Mouse (Mus musculus): ENCODE results near the gene Pi4kb. TPM values are rescaled to one million over a fixed set of nuclear protein-coding genes. Genes with fewer than 3 reads are reported as not detected.

The Pi4kb gene
- polyA plus RNA-seq, 2 experiments: 30.4 to 54.7 TPM

DNA sequence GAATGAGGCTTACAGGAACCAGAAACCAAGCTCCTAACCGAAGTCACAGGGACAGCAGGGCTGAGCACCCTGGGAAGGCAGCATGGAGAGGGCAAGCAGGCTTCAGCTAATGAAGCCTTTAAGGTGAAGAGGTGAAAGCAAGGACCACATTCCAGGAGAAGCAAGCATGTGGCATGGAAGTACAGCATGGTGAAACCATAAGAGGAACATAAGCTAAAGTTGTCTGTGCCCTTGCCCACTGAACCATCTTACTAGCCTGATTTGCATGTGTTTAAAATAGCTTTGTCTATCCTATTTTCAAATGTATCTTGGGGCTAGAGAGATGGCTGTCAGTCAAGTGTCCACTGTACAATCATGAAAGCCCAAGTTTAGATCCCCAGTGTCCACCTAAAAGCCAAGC is 8.7 kb upstream of the Pi4kb start:
- Histone ChIP-seq H3K9ac (ENCODE audit: low read depth, low read length, severe bottlenecking) (no peak overlapping the region), H3K4me1 (ENCODE audit: control insufficient read depth, insufficient read depth, low read length) (no peaks in the 10 kb centered on the region), H3K9me3 (ENCODE audit: control insufficient read depth, low read length) (no peaks in the 10 kb centered on the region), H3K27ac (replicated peaks; ENCODE audit: low read depth, low read length) (no peak overlapping the region), H3K4me3 (replicated peaks; ENCODE audit: low read length) (no peak overlapping the region), H3K4me2 (replicated peaks; ENCODE audit: low read depth, low read length, severe bottlenecking) (no peak overlapping the region), H3K27me3 (ENCODE audit: control insufficient read depth, insufficient read depth, low read length) (no peaks in the 10 kb centered on the region), H3K36me3 (ENCODE audit: control insufficient read depth, insufficient read depth, low read length) (no peaks in the 10 kb centered on the region)
- no peak for TF ChIP-seq POLR2A (IDR thresholded peaks at IDR 0.05; ENCODE audit: borderline replicate concordance, extremely low read depth, insufficient read depth, insufficient read length)
- 64% methylated on average over 1 of the region's 1 CpGs for WGBS
- DNase-seq (ENCODE audit: low spot score) (no peak), ATAC-seq (ENCODE audit: low FRiP score, low read depth) (no peak)

GRCm38 (mm10) chr3:94972552-94972951 is 2.0 kb upstream of the Pi4kb start:
- H3K4me1 ChIP-seq (ENCODE audit: control insufficient read depth, insufficient read depth, low read length): peaks cover 11% of the 10 kb centered on the region

DNA sequence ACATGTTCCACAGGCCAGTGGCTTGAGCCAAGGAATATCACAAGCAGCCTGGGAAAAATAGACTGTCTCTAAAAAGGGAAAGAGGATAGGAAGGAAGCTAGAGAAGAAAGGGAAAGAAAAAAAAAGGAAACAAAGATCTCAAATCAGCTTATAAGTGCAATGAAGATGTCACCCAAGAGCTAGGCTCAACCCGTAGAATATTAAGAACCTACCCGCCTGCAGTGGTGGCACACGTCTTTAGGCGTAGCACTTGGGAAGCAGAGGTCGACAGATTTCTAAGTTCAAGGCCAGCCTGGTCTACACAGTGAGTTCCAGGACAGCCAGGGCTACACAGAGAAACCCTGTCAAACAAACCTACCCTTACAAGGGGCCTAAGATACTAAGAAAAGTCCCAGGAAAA is 911 bp upstream of the Pi4kb start:
- DNase-seq (ENCODE audit: low spot score): no peak
- ATAC-seq (ENCODE audit: low FRiP score, low read depth): no peak
- Histone ChIP-seq H3K27me3 (ENCODE audit: control insufficient read depth, insufficient read depth, low read length) (no peaks in the 10 kb centered on the region), H3K9me3 (ENCODE audit: control insufficient read depth, low read length) (no peaks in the 10 kb centered on the region), H3K4me3 (replicated peaks; ENCODE audit: low read length) (peak overlapping the region; percentile 93; the same call in 1 of the 2 replicates), H3K36me3 (ENCODE audit: control insufficient read depth, insufficient read depth, low read length) (peaks cover 9% of the 10 kb centered on the region), H3K27ac (replicated peaks; ENCODE audit: low read depth, low read length) (no peak overlapping the region), H3K4me2 (replicated peaks; ENCODE audit: low read depth, low read length, severe bottlenecking) (peak overlapping the region; percentile 76; the same call in 1 of the 2 replicates), H3K4me1 (ENCODE audit: control insufficient read depth, insufficient read depth, low read length) (peaks cover 11% of the 10 kb centered on the region), H3K9ac (ENCODE audit: low read depth, low read length, severe bottlenecking) (no peak overlapping the region)
- WGBS: 91% methylated on average over 5 of the region's 5 CpGs
- TF ChIP-seq POLR2A (IDR thresholded peaks at IDR 0.05; ENCODE audit: borderline replicate concordance, extremely low read depth, insufficient read depth, insufficient read length): no peak

More at GRCm38 (mm10) chr3:94972552-94972951, 2.0 kb upstream of the Pi4kb start:
- Histone ChIP-seq H3K9ac (ENCODE audit: low read depth, low read length, severe bottlenecking) (no peak overlapping the region), H3K27me3 (ENCODE audit: control insufficient read depth, insufficient read depth, low read length) (no peaks in the 10 kb centered on the region), H3K27ac (replicated peaks; ENCODE audit: low read depth, low read length) (no peak overlapping the region), H3K36me3 (ENCODE audit: control insufficient read depth, insufficient read depth, low read length) (peaks cover 8% of the 10 kb centered on the region), H3K4me3 (replicated peaks; ENCODE audit: low read length) (no peak overlapping the region), H3K9me3 (ENCODE audit: control insufficient read depth, low read length) (no peaks in the 10 kb centered on the region), H3K4me2 (replicated peaks; ENCODE audit: low read depth, low read length, severe bottlenecking) (no peak overlapping the region)
- DNase-seq (ENCODE audit: low spot score) (no peak), ATAC-seq (ENCODE audit: low FRiP score, low read depth) (no peak)
- 85% methylated on average over 3 of the region's 3 CpGs for WGBS
- TF ChIP-seq POLR2A (IDR thresholded peaks at IDR 0.05; ENCODE audit: borderline replicate concordance, extremely low read depth, insufficient read depth, insufficient read length): no peak

DNA sequence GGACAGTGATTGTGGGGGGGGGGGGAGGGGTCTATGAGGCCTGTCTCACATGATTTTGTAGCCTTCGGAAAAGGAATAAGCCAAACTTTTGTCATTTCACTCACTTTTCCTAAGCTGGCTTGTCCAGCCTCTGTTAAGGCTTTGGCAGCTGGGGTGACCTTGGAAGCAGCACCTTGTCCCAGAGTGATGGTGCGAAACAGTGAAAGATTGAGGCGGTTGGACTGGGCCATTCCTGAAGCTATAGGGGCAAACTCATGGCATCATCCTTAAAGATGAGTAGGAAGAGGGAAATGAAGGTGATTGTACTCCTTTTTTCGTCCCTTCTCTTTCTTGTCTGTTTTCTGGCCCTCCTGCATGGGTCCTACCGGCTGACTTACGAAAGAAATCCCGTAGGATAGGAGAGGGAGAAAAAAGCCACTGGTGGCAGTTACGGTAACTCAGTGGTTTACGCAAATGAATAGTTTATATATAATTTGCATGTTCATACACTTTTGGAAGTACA is 454 bp upstream of the Pi4kb start:
- peak overlapping the region; percentile 93 for H3K4me3 ChIP-seq (replicated peaks; ENCODE audit: low read length)
- H3K9me3 ChIP-seq (ENCODE audit: control insufficient read depth, low read length): no peaks in the 10 kb centered on the region
- H3K9ac ChIP-seq (ENCODE audit: low read depth, low read length, severe bottlenecking): peak overlapping the region; percentile 90
- no peak for TF ChIP-seq POLR2A (IDR thresholded peaks at IDR 0.05; ENCODE audit: borderline replicate concordance, extremely low read depth, insufficient read depth, insufficient read length)
- H3K27me3 ChIP-seq (ENCODE audit: control insufficient read depth, insufficient read depth, low read length): no peaks in the 10 kb centered on the region
- peaks cover 11% of the 10 kb centered on the region for H3K4me1 ChIP-seq (ENCODE audit: control insufficient read depth, insufficient read depth, low read length)
- 20% methylated on average over 9 of the region's 9 CpGs for whole genome bisulfite sequencing
- H3K36me3 ChIP-seq (ENCODE audit: control insufficient read depth, insufficient read depth, low read length): peaks cover 9% of the 10 kb centered on the region
- no peak overlapping the region for H3K27ac ChIP-seq (replicated peaks; ENCODE audit: low read depth, low read length)
- DNase-seq (ENCODE audit: low spot score) (no peak), ATAC-seq (ENCODE audit: low FRiP score, low read depth) (no peak)
- peak overlapping the region; percentile 76 for H3K4me2 ChIP-seq (replicated peaks; ENCODE audit: low read depth, low read length, severe bottlenecking)

DNA sequence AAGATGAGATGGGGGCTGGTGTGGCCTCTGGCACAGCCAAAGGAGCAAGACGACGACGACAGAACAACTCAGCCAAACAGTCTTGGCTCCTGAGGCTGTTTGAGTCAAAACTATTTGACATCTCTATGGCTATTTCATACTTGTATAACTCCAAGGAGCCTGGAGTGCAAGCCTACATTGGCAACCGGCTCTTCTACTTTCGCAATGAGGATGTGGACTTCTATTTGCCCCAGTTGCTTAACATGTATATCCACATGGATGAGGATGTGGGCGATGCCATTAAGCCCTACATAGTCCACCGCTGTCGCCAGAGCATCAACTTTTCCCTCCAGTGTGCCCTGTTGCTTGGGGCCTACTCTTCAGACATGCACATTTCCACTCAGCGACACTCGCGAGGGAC is 9.8 kb downstream of the Pi4kb start:
- no peak for TF ChIP-seq POLR2A (IDR thresholded peaks at IDR 0.05; ENCODE audit: borderline replicate concordance, extremely low read depth, insufficient read depth, insufficient read length)
- Histone ChIP-seq H3K4me2 (replicated peaks; ENCODE audit: low read depth, low read length, severe bottlenecking) (no peak overlapping the region), H3K4me1 (ENCODE audit: control insufficient read depth, insufficient read depth, low read length) (peaks cover 9% of the 10 kb centered on the region), H3K9me3 (ENCODE audit: control insufficient read depth, low read length) (no peaks in the 10 kb centered on the region), H3K9ac (ENCODE audit: low read depth, low read length, severe bottlenecking) (no peak overlapping the region), H3K27ac (replicated peaks; ENCODE audit: low read depth, low read length) (no peak overlapping the region), H3K4me3 (replicated peaks; ENCODE audit: low read length) (no peak overlapping the region), H3K36me3 (ENCODE audit: control insufficient read depth, insufficient read depth, low read length) (peaks cover 50% of the 10 kb centered on the region), H3K27me3 (ENCODE audit: control insufficient read depth, insufficient read depth, low read length) (no peaks in the 10 kb centered on the region)
- no peak for ATAC-seq (ENCODE audit: low FRiP score, low read depth)
- 91% methylated on average over 11 of the region's 11 CpGs for WGBS
- no peak for DNase-seq (ENCODE audit: low spot score)

DNA sequence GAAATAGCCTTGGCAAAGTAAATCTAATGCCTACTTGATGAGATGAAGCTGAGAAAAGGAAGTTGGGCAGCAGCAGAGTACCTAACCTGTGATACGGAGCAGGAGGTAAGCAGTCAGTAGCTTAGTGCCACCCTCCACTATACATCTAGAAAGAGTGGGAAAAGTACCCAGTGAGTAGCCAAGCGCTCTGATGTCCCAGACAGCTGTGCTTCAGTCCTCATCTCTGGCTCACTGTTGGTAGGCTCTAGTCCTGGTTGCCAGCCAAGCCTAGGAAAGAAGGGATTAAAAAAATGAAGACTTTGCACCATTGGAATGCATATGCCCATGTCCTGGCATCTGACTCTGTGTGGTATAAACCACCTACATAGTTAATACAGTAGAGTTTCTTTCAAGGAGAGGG is 11.0 kb downstream of the Pi4kb start:
- 90% methylated on average over 2 of the region's 2 CpGs for WGBS
- H3K9ac ChIP-seq (ENCODE audit: low read depth, low read length, severe bottlenecking): no peak overlapping the region
- no peaks in the 10 kb centered on the region for H3K27me3 ChIP-seq (ENCODE audit: control insufficient read depth, insufficient read depth, low read length)
- ATAC-seq (ENCODE audit: low FRiP score, low read depth) (no peak), DNase-seq (ENCODE audit: low spot score) (no peak)
- no peaks in the 10 kb centered on the region for H3K9me3 ChIP-seq (ENCODE audit: control insufficient read depth, low read length)
- H3K4me1 ChIP-seq (ENCODE audit: control insufficient read depth, insufficient read depth, low read length): peaks cover 15% of the 10 kb centered on the region
- H3K27ac ChIP-seq (replicated peaks; ENCODE audit: low read depth, low read length): no peak overlapping the region
- H3K4me3 ChIP-seq (replicated peaks; ENCODE audit: low read length): no peak overlapping the region
- no peak for TF ChIP-seq POLR2A (IDR thresholded peaks at IDR 0.05; ENCODE audit: borderline replicate concordance, extremely low read depth, insufficient read depth, insufficient read length)
- peaks cover 50% of the 10 kb centered on the region for H3K36me3 ChIP-seq (ENCODE audit: control insufficient read depth, insufficient read depth, low read length)
- H3K4me2 ChIP-seq (replicated peaks; ENCODE audit: low read depth, low read length, severe bottlenecking): no peak overlapping the region

All from limb, embryonic 14.5 days (tissue).